Mouse (Mus musculus): ENCODE measurements around the gene Gm13697.

Gm13697 gene

DNA sequence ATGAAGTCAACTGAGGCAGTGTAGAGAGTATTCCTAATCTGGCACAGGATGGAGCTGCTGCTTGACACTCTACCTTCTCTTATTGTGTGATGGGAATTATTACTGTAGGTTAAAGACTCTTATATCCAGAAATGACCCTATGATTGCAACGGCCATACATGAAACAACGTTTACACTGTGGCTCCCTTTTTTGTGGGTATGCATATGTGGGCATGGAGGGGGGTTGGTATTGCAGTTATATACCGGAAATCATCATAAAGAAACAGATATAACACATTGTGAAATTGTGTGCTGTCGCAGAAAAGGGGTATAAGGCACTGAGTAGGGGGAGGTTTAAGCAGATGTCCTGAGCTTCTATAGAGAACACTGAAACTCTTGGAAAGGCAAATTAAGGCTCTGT is 51.5 kb downstream of the Gm13697 start:
- no peak for DNase-seq (ENCODE audit: low read depth)

Data from c-Kit-positive CD71-negative TER-119-negative erythroid progenitor cells, embryonic 14.5 days (primary cell).